Mouse (Mus musculus) C2C12 (cell line): Measurements from ENCODE around the gene Etv5. TPM values are rescaled to one million over a fixed set of nuclear protein-coding genes. Genes with fewer than 3 reads are reported as not detected.

Experiments
- H3K27me3 ChIP-seq: one replicate; pipeline ENCODE4 v1.6.1; 2011; ENCODE audit not compliant: control insufficient read depth, insufficient read depth, insufficient read length
- H3K36me3 ChIP-seq: one replicate; pipeline ENCODE4 v1.6.1; 2011; ENCODE audit not compliant: control insufficient read depth, insufficient read depth
- H3K4me3 ChIP-seq: one replicate; pipeline ENCODE4 v1.5.1; 2011; ENCODE audit warnings: mild to moderate bottlenecking, control low read depth; ENCODE audit not compliant: poor library complexity, insufficient read depth, severe bottlenecking
- H3K79me2 ChIP-seq: one replicate; pipeline ENCODE4 v1.6.1; 2011; ENCODE audit not compliant: control insufficient read depth, insufficient read depth
- H3K79me3 ChIP-seq: one replicate; pipeline ENCODE4 v1.6.1; 2011; ENCODE audit warnings: low read depth, control low read depth
- H3ac ChIP-seq: one replicate; pipeline ENCODE3; 2011; ENCODE audit warnings: low read depth; ENCODE audit not compliant: control insufficient read depth, insufficient read length
- CEBPB ChIP-seq: IDR thresholded peaks from one replicate; pipeline ENCODE4 v1.6.1; 2011; ENCODE audit warnings: low read depth, mild to moderate bottlenecking, control low read depth, moderate library complexity
- CTCF ChIP-seq: IDR thresholded peaks from one replicate; pipeline ENCODE4 v1.5.1; 2011; ENCODE audit not compliant: control insufficient read depth, insufficient read depth, insufficient read length
- FOSL1 ChIP-seq: IDR thresholded peaks from one replicate; pipeline ENCODE4 v1.8.0; 2011; ENCODE audit warnings: mild to moderate bottlenecking, low read length; ENCODE audit not compliant: poor library complexity, insufficient read depth, severe bottlenecking
- MAX ChIP-seq: IDR thresholded peaks from one replicate; pipeline ENCODE4 v1.6.1; 2011; ENCODE audit warnings: mild to moderate bottlenecking, control low read depth
- MYOD1 ChIP-seq: IDR thresholded peaks from one replicate; pipeline ENCODE4 v1.6.1; 2011; ENCODE audit warnings: low read depth; ENCODE audit not compliant: control insufficient read depth, insufficient read length
- MYOG ChIP-seq: IDR thresholded peaks from one replicate; pipeline ENCODE4 v1.6.1; 2011; ENCODE audit not compliant: control insufficient read depth, insufficient read length; ENCODE audit errors: extremely low read depth
- USF1 ChIP-seq: IDR thresholded peaks from one replicate; pipeline ENCODE4 v1.6.1; 2011; ENCODE audit warnings: low read depth, mild to moderate bottlenecking, control low read depth, moderate library complexity
- polyA plus RNA-seq: library from polyadenylated mRNA; unstranded; fragments of >200 nt; fragmentation: generic; extraction: Trizol; gene quantifications from one replicate; pipeline ENCODE4 v1.2.1, GENCODE M21; 2012; ENCODE audit warnings: missing spikeins

Etv5 gene
- polyA plus RNA-seq, 1 experiment, result 10.2 TPM

- Histone ChIP-seq H3K4me3 (no peak overlapping the region), H3K36me3 (no peaks in the 10 kb centered on the region)
Measured at GRCm38 (mm10) chr16:22417044-22417443, 22.5 kb downstream of the Etv5 start.

GRCm38 (mm10) chr16:22416140-22416848 lies 23.2 kb downstream of the Etv5 start:
- H3K36me3 ChIP-seq, result no peaks in the 10 kb centered on the region
- no peak overlapping the region for H3K4me3 ChIP-seq
- no peak overlapping the region for H3ac ChIP-seq
- no peaks in the 10 kb centered on the region for H3K79me2 ChIP-seq
- H3K27me3 ChIP-seq, result no peaks in the 10 kb centered on the region
- TF ChIP-seq MYOD1 (no peak), MAX (no peak), CEBPB (no peak), FOSL1 (no peak), USF1 (no peak), MYOG (no peak), CTCF (no peak)
- H3K79me3 ChIP-seq, result no peaks in the 10 kb centered on the region

More at GRCm38 (mm10) chr16:22417044-22417443, 22.5 kb downstream of the Etv5 start:
- H3ac ChIP-seq, result no peak overlapping the region
- no peaks in the 10 kb centered on the region for H3K79me2 ChIP-seq
- H3K79me3 ChIP-seq, result no peaks in the 10 kb centered on the region
- H3K27me3 ChIP-seq, result no peaks in the 10 kb centered on the region
- no peak for TF ChIP-seq MYOG
- TF ChIP-seq MAX, result no peak
- no peak for TF ChIP-seq FOSL1
- no peak for TF ChIP-seq CTCF
- TF ChIP-seq CEBPB, result no peak
- no peak for TF ChIP-seq MYOD1

- H3K36me3 ChIP-seq, result no peaks in the 10 kb centered on the region
- TF ChIP-seq MAX, result no peak
- TF ChIP-seq MYOG, result no peak
- TF ChIP-seq FOSL1, result no peak
- no peak for TF ChIP-seq CEBPB
- no peak for TF ChIP-seq CTCF
- no peak overlapping the region for H3ac ChIP-seq
- no peak overlapping the region for H3K4me3 ChIP-seq
- no peaks in the 10 kb centered on the region for H3K79me3 ChIP-seq
- H3K27me3 ChIP-seq, result no peaks in the 10 kb centered on the region
- H3K79me2 ChIP-seq, result no peaks in the 10 kb centered on the region
Measured at GRCm38 (mm10) chr16:22414205-22414754, 25.2 kb downstream of the Etv5 start.

- no peak overlapping the region for H3K4me3 ChIP-seq
- TF ChIP-seq USF1 (no peak), CEBPB (no peak), MYOD1 (no peak), MYOG (no peak), CTCF (no peak)
- H3ac ChIP-seq, result no peak overlapping the region
- no peaks in the 10 kb centered on the region for H3K79me3 ChIP-seq
- no peaks in the 10 kb centered on the region for H3K27me3 ChIP-seq
- no peaks in the 10 kb centered on the region for H3K79me2 ChIP-seq
- no peaks in the 10 kb centered on the region for H3K36me3 ChIP-seq
Measured at GRCm38 (mm10) chr16:22412459-22413229, 26.9 kb downstream of the Etv5 start.

GRCm38 (mm10) chr16:22411764-22412163 lies 27.8 kb downstream of the Etv5 start:
- Histone ChIP-seq H3K4me3 (no peak overlapping the region), H3K36me3 (no peaks in the 10 kb centered on the region), H3K27me3 (no peaks in the 10 kb centered on the region), H3K79me3 (no peaks in the 10 kb centered on the region), H3ac (no peak overlapping the region), H3K79me2 (no peaks in the 10 kb centered on the region)
- TF ChIP-seq MAX (no peak), CEBPB (no peak), MYOG (no peak)
